Mouse (Mus musculus): ENCODE data around the gene Ripply3. TPM values are rescaled to one million over a fixed set of nuclear protein-coding genes. Genes with fewer than 3 reads are reported as not detected.

Ripply3 gene
- total RNA-seq, 1 experiment from 2014 or later, result not detected

DNA sequence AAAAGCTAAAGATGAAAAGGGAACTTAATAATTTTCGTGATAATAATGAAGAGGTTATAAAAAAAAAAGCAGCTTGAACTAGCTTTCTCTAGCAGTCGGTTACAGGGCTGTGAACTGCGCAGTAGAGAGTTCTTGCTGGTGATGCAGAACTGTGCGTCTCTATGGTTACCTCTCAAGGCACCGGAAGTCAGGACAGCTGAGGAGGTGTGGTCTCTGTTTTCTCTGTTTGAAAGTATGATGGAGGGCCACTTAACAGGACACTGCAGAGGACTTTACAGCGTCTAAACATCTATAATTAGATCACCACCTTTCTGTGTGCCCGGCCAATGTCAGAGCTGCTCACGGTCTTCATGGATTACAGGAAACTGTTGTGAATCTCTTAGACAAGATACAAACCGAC lies 26.2 kb downstream of the Ripply3 start:
- peak; percentile 83 for ATAC-seq (replicated peaks; ENCODE audit: low read depth, poor library complexity, severe bottlenecking)

DNA sequence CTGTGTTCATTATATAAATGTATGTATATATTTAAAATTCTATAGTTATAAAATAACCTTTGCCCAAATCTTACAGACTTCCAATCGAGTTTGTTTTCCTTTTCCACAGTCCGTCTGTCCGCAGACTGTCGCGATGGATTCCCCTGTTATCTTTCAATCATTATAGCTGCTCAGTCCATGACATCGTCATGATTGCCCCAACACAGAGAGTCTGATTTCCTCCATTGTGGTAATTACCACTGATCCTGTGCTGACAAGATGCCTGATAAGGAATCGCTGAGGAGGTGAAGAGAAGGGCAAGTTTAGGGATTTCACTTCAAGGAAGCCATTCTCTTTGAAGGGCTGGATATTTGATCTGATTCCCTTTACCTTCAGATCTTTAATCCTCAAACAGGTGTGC lies 27.8 kb downstream of the Ripply3 start:
- ATAC-seq (replicated peaks; ENCODE audit: low read depth, poor library complexity, severe bottlenecking), result no peak

DNA sequence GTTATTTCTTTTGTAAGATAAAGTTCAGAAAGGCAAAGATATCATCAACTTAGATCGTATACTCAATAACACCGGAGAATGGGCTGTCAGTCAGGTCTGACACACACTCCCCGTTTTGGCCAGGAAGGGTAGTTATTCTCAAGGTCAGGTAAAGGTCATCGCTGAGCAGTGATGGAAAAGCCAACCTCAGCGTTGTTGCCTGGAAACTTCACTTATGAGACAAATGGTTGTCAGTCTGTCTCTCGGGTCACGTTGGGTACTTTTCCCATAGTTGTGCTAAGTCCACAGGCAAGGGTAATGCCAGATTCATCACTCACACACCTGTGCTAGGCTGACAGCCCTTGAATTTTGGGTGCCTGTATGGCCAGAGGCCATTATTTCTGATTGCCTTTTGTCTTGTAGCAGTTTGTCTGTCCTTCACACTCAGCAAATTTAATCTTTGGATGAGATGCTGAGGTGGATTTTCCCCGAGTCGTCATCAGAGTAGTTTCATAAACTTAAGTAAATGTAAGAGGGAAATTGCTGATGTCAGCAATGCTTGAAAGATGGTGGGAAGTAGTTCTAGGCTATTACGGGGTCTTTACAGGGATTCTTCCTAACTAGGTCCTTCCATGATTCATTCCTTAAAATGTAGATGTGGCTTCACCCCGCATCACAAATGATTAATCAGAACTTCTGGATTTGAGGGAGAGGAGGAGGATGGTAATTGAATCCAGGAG lies 28.7 kb downstream of the Ripply3 start:
- no peak for ATAC-seq (replicated peaks; ENCODE audit: low read depth, poor library complexity, severe bottlenecking)

DNA sequence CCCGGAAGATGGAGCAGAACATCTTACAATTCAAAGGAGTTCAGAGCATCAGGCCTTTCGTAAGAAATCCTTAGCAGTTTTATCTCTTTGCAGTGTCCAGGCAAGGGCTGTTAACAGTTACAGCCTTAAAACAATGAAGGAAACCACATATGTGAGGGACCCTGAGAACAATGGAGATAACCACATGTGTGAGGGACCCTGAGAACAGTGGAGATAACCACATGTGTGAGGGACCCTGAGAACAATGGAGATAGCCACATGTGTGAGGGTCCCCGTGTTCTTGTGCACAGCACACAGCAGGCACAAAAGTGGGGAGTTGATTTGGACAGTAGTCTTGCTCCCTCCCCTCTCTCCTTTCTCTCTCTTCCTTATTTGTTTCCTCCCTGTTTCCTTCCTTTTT lies 29.9 kb downstream of the Ripply3 start:
- peak; percentile 23; the same call in 1 of the 2 replicates for ATAC-seq (replicated peaks; ENCODE audit: low read depth, poor library complexity, severe bottlenecking)

DNA sequence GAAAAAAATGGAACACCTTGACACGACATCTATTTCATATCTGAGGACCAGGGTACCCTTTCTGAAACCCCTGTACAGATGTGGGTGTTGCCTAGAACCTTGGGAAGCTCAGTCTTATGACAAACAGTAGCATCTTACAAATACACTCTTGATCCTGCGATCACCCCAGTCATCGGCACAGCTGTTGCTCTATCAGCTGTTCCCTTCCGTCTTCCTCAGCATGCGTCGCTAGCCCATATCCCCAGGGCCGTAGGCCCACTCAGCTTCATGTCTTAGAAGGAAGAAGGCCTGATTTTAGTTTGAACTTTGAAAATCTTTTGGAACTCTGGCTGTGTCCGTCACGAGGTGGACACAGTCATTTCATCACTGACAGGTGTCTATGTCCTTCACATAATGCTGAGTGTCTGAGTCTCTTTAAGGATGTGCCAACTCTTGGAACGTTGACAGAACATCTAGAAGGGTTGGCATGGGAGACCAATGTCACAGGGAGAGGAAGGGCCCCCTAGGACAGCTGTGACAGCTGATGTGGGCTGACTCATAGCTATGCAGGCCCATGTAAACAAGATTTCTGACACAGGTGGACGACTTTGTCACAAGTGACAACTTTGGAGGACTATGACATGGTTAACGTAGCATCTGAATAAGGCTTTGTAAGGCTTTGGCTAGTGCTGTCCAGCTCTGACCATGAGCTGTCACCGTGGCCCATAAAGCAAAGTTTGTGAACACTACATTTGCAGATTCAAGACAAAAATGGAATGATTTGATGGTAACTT lies 32.5 kb downstream of the Ripply3 start:
- ATAC-seq (replicated peaks; ENCODE audit: low read depth, poor library complexity, severe bottlenecking), result no peak

DNA sequence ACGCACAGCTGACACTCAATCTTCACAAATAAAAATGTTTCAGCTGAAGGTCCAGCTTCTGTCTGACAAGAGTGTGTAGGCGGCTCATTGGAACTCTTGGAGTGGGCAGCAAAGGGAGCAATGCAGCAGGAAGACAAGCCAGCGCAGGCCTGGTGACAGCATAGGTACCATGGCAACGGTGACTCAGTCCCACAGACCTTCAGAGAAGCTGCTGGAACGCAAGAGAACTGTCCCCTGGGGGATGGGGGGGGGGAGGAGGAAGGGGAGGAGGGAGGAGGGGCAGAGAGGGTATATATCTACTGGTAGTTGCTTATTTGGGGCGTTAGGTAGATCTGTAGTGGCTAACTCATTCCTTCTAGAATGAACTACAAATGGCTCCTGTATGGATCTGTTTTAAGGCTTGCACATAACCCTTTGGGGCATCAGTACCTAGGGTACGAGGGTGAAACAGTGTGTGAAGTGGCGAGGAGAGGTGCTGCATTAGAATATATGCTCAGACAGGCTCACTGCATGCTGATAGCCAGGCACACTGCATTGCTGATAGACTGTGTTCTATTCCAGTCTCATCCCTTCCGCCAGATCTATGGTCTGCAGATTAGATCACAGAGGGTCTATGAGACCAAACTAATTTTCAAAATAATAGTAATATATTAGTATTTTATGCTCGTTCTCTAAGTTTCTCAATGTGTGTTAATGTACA lies 34.1 kb downstream of the Ripply3 start:
- no peak for ATAC-seq (replicated peaks; ENCODE audit: low read depth, poor library complexity, severe bottlenecking)

DNA sequence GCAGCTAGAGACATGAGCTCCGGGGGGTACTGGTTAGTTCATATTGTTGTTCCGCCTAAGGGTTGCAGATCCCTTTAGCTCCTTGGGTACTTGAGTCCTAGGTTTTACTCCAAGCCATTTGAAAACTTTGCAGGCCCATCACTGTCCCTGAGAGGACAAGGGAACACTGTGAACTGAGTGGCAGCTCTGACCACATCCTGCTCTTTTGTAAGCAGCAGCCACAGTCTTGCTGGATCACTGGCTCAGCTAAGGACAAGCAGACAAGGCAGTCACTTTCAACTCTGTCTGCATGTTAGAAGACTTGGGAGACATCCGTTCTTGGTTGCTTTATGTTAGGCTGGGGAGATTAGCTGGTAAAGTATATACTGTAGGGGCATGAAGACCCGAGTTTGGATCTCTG lies 35.6 kb downstream of the Ripply3 start:
- ATAC-seq (replicated peaks; ENCODE audit: low read depth, poor library complexity, severe bottlenecking), result peak; percentile 72

DNA sequence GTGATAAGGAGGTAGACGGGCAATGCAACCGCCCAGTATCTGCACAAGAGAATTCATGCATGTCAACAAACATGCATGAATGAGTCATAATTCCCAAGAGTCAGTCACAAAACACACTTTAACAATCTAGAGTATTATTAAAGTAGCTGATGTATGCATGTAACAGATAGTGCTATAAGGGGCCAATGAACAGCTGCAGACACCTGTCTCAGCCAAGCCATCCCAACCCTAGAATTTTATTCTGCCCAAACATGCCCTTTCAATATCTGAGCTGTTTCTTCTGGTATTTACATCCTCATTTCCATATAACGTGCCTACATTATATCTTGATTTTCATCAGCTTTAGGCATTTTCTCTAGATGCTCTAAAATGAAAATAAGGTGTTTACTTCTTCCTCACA lies 37.2 kb downstream of the Ripply3 start:
- ATAC-seq (replicated peaks; ENCODE audit: low read depth, poor library complexity, severe bottlenecking), result no peak

DNA sequence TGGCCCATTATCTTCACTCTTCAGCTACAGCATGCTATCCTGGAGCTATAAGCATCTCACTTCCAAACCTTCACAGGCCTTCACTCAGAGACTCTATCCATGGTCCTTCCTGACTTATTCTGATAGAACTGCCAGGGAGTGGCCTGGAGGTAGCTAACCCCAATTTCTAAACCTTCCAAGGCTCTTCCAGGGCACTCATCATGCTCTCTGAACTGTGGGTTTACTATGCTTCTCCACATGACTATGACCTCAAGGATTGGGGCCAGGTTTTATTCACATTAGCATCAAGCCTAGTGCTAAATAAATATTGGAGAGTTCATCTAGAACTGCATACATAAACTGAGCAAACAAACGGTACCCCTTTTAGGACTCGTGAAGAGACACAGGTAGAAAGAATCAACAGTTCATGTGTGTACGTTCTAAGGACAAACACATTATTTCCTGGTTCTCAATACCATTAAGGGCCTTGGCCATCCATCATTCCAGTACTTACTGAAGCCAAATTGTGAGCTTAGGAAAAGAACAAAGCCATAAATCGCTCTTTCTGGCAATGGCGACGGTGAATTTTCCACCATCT lies 41.5 kb downstream of the Ripply3 start:
- ATAC-seq (replicated peaks; ENCODE audit: low read depth, poor library complexity, severe bottlenecking), result no peak

DNA sequence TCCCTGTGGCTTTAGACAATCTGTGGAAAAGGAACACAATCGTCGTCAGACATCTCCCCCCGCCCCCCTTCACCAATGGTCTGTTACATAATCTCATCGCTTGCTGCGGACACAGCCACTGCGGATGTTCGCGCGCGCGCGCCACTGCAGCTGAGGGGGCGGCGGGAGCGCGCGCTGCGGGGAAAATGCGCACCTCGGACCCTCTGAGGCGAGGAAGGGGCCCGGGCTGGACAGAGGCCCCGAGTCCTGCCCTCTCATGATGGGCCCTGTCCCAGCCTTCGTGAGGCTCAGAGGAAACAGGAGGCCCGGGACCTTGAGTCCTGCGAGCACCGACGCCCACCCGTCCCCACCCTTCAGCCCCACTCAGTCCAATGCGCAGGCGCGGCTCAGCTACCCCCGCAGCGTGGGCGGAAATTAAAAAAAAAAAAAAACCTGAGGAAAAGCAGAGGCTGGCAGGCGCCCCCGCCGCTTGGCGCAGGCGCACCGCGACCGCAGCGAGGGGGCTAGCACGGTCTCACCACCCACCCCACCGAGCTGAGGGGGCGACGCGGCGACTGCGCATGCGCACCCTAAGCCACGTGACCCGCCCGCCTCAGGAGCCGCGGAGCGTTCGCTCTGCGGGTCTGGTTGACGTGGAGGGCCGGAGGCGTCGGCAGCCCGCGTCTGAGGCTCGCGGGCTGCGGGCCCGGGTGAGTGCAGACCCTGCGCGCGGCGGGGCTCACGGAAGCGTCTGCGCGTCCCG lies 42.1 kb downstream of the Ripply3 start, which contains the start of gene Ttc3:
Gene Ttc3, plus strand, starts transcription at position 446 of the 742 bp plus-strand sequence.
- ATAC-seq (replicated peaks; ENCODE audit: low read depth, poor library complexity, severe bottlenecking), result peak; percentile 63

DNA sequence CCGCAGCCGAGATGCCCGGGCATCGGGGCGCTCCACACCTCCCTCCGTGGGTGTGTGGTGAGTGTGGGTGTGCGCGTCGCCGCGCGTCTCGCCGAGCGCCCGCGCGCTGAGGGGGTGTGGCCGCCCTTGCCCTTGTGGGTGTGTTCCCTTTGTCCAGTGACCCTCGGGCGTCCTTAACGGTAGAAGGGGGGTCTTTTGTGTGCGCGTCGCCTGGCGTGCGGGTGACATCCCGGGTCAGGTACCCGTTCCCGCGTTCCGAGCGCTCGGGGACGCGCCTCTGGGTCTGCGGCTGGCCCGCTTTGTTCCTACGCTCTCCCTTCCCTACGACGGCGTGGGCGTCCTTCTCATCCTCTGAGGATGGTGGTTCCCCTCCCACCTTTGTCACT lies 42.7 kb downstream of the Ripply3 start:
- ATAC-seq (replicated peaks; ENCODE audit: low read depth, poor library complexity, severe bottlenecking), result peak; percentile 45

DNA sequence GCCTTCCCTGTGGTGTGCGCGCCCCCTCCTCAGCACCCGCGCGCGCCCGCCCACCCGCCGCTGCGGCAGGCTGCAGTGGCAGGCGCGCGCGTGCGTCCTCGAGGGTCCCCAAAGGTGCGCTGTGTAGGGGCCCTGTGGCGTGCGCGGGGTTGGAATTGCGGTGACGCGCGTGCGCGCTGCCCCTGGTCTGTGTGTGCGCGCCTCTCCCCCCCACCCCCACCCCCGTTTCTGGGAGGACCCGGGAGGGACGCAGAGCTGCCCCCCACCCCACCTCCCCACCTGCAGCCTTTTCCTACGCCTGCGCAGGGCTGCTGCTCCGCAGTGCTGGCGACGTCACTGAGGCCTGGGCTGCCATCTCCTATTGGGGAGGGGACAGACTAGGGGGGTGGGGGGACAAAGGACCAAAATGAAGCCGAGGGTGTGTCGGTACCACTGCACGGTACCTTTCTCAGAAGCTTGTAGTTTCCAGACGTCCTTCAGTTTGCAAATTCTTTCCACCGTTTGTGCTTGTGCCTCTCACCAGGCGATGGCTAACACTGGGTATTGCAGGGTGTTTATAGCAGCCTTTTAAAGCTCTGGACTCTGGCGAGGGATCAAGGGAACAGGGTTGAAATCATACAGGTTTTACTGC lies 43.2 kb downstream of the Ripply3 start, which contains the start of gene Pigp:
Gene Pigp, minus strand, starts transcription at position 542 of the 631 bp plus-strand sequence.
- ATAC-seq (replicated peaks; ENCODE audit: low read depth, poor library complexity, severe bottlenecking), result peak; percentile 52

DNA sequence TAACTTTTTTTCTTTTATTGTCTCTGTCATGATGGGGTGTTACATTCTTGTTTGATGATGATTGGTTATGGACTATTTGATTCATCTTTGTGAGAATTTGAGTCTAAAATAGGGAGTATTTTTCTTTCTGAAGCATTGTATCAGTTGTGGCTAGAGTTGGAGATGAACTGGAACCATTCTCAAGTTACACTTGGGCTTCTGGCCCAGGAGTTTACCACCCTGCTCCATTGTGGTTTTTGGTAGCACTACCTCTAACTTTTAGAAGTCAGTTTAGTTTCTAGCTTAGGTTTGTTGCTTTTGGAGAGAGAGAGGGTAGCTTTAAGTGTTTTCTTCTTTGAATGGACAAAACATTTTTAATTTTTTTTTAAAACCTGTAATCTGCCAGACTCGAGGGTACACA lies 51.2 kb downstream of the Ripply3 start:
- ATAC-seq (replicated peaks; ENCODE audit: low read depth, poor library complexity, severe bottlenecking), result no peak

DNA sequence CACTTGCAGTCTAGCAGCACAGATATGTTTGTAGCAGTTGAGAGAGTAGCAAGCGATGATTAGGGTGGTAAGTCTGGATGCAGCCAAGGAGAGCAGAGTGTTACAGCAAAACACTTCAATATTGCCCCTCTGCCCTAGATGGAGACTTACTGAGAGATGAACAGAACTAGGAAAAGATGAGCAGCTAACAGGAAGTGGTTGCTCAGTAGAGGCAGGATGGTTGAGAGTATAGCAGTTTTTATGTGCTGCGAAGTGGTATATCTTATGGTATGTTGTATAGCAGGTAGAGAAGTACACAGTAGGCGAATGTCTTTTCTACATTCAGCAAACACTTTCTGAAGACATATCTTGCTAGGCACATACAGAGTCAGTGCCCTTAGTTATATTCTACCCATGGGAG lies 55.1 kb downstream of the Ripply3 start:
- ATAC-seq (replicated peaks; ENCODE audit: low read depth, poor library complexity, severe bottlenecking), result no peak

Other genes starting within 250 kb of the Ripply3 start
- not detected in 2 replicates for gene Sim2, start 243.5 kb upstream of the Ripply3 start, total RNA-seq (2017)
- 8.7 and 11.3 TPM in 2 replicates for gene Hlcs, start 14.8 kb upstream of the Ripply3 start, total RNA-seq (2017)
- gene Ttc3, start 42.2 kb downstream of the Ripply3 start, total RNA-seq (2017), result 243 and 254 TPM in 2 replicates
- gene Pigp, start 43.4 kb downstream of the Ripply3 start, total RNA-seq (2017), result 15.8 and 31.0 TPM in 2 replicates
- 9.3 and 20.8 TPM in 2 replicates for gene Vps26c, start 198.4 kb downstream of the Ripply3 start, total RNA-seq (2017)
- gene Dyrk1a, start 241.6 kb downstream of the Ripply3 start, total RNA-seq (2017), result 72.9 and 77.1 TPM in 2 replicates

Data from common myeloid progenitor, adult 5-6 weeks (primary cell).